ENCODE assay signal across 31 mouse cellular contexts in the genomic region with DNA sequence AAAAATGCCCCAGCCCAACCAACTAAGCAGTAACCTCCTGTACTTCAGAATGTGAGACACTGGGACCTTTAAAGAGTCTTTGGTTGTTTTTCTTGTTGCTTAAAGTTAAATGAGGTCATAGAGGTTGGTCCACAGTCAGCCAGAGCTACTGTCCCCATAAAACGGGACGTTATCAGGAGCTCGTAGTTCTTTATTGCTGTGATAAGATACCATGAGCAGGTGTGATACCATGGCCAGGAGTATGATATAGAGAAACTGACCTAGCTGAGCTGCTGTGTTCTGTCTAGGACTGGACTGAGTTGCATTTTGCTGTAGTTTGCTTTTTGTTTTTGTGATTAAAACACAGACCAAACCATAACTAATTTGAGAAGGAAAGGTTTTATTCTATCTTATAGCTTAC.
"Had no signal": no experiment of that assay in that cellular context is flagged by ENCODE, and none has a peak within 500 bp of the region (broad histone marks: within the 10 kb centered on the region; RNA-seq: fewer than 3 reads in every experiment).

No protein-coding gene starts in this region.

- H3K9ac ChIP-seq: limb, embryonic 12.5 days; limb, embryonic 13.5 days; limb, embryonic 15.5 days; liver, embryonic 12.5 days; liver, embryonic 13.5 days; liver, embryonic 14.5 days; liver, embryonic 15.5 days; liver, postnatal 0 days; lung, embryonic 14.5 days; lung, embryonic 15.5 days; midbrain, embryonic 12.5 days; midbrain, embryonic 13.5 days; midbrain, embryonic 15.5 days had no signal

- DNase-seq: left cerebral cortex, postnatal 4 days; liver; liver, embryonic 13.5 days; liver, postnatal 0 days; lung, adult 18-20 months; lung, adult 2 months; lung, embryonic 14.5 days; lung, postnatal 10 days; lung, postnatal 14 days; lung, postnatal 36 days; lung, postnatal 4 days; midbrain, embryonic 14.5 days had no signal

- H3K27me3 ChIP-seq: limb, embryonic 12.5 days; limb, embryonic 13.5 days; limb, embryonic 15.5 days; liver, embryonic 12.5 days; liver, embryonic 13.5 days; liver, embryonic 15.5 days; lung, embryonic 15.5 days; megakaryocyte, embryonic 14.5 days; midbrain, embryonic 12.5 days; midbrain, embryonic 13.5 days; midbrain, embryonic 15.5 days had no signal

- H3K36me3 ChIP-seq: limb, embryonic 10.5 days; limb, embryonic 12.5 days; limb, embryonic 13.5 days; limb, embryonic 15.5 days; liver, embryonic 12.5 days; liver, embryonic 13.5 days; liver, embryonic 15.5 days; lung, embryonic 15.5 days; midbrain, embryonic 10.5 days; midbrain, embryonic 12.5 days; midbrain, embryonic 13.5 days; midbrain, embryonic 15.5 days had no signal

- H3K4me3 ChIP-seq: limb, embryonic 10.5 days; limb, embryonic 12.5 days; limb, embryonic 13.5 days; limb, embryonic 15.5 days; liver, embryonic 12.5 days; liver, embryonic 13.5 days; liver, embryonic 15.5 days; lung, embryonic 15.5 days; megakaryocyte, embryonic 14.5 days; midbrain, embryonic 10.5 days; midbrain, embryonic 12.5 days; midbrain, embryonic 13.5 days; midbrain, embryonic 15.5 days; myocyte had no signal

- H3K4me2 ChIP-seq: limb, embryonic 12.5 days; limb, embryonic 13.5 days; limb, embryonic 15.5 days; liver, embryonic 11.5 days; liver, embryonic 12.5 days; liver, embryonic 13.5 days; liver, embryonic 15.5 days; lung, embryonic 14.5 days; lung, embryonic 15.5 days; midbrain, embryonic 11.5 days; midbrain, embryonic 12.5 days; midbrain, embryonic 13.5 days; midbrain, embryonic 15.5 days had no signal

- ATAC-seq: liver, embryonic 12.5 days; liver, postnatal 0 days; lung, postnatal 0 days; midbrain, embryonic 13.5 days; midbrain, embryonic 15.5 days; midbrain, embryonic 16.5 days had no signal

- H3K27ac ChIP-seq: limb, embryonic 10.5 days; limb, embryonic 12.5 days; limb, embryonic 13.5 days; limb, embryonic 15.5 days; liver, embryonic 12.5 days; liver, embryonic 13.5 days; liver, embryonic 14.5 days; liver, embryonic 15.5 days; lung, embryonic 15.5 days; macrophage; midbrain, embryonic 10.5 days; midbrain, embryonic 12.5 days; midbrain, embryonic 13.5 days; midbrain, embryonic 15.5 days had no signal

- H3K9me3 ChIP-seq: limb, embryonic 10.5 days; limb, embryonic 12.5 days; limb, embryonic 13.5 days; limb, embryonic 15.5 days; liver, embryonic 12.5 days; liver, embryonic 13.5 days; liver, embryonic 15.5 days; lung, embryonic 15.5 days; megakaryocyte, embryonic 14.5 days; midbrain, embryonic 10.5 days; midbrain, embryonic 12.5 days; midbrain, embryonic 13.5 days; midbrain, embryonic 15.5 days had no signal

- H3K4me1 ChIP-seq: limb, embryonic 10.5 days; limb, embryonic 12.5 days; limb, embryonic 13.5 days; limb, embryonic 15.5 days; liver, embryonic 12.5 days; liver, embryonic 13.5 days; liver, embryonic 15.5 days; lung, embryonic 15.5 days; megakaryocyte, embryonic 14.5 days; midbrain, embryonic 10.5 days; midbrain, embryonic 12.5 days; midbrain, embryonic 13.5 days; midbrain, embryonic 15.5 days had no signal
